Comparison of ENCODE assay signal across 25 mouse cellular contexts in genomic region chr11:118679736-118680410, GRCm38 (mm10).
DNase-seq lines count a peak whose midpoint lies in the region; ATAC-seq and TF ChIP-seq lines count a peak whose summit lies in the region.
"Had no signal": no experiment of that assay in that cellular context is flagged by ENCODE, and none has a peak within 500 bp of the region (broad histone marks: within the 10 kb centered on the region; RNA-seq: fewer than 3 reads in every experiment).

No protein-coding gene starts in this region.

- H3K4me2 ChIP-seq in limb, embryonic 11.5 days (ENCODE audit: low read depth, severe bottlenecking): 0 out of 2 replicates have a peak overlapping the region, but pooled peaks have one; percentile 12
- no peak overlapping the region for H3K4me2 ChIP-seq in midbrain, embryonic 12.5 days (replicated peaks)
- H3K4me2 ChIP-seq in midbrain, postnatal 0 days (ENCODE audit: low read depth, low read length, poor library complexity, severe bottlenecking): no peak overlapping the region
- H3K4me2 ChIP-seq: embryonic facial prominence, embryonic 13.5 days; heart, embryonic 11.5 days; liver, embryonic 15.5 days; lung, embryonic 14.5 days had no signal

- peaks cover 3% of the 10 kb centered on the region; the same call in 1 of the 2 replicates for H3K27me3 ChIP-seq in limb, embryonic 11.5 days (ENCODE audit: control insufficient read depth, insufficient read depth, low read length)
- H3K27me3 ChIP-seq in limb, embryonic 10.5 days (ENCODE audit: low read depth, poor library complexity, severe bottlenecking): peaks cover 40% of the 10 kb centered on the region
- no peaks in the 10 kb centered on the region for H3K27me3 ChIP-seq in midbrain, embryonic 12.5 days
- no peaks in the 10 kb centered on the region for H3K27me3 ChIP-seq in midbrain, postnatal 0 days (ENCODE audit: insufficient read depth, low read length)

- no peak for TF ChIP-seq CTCF in midbrain, postnatal 0 days (IDR thresholded peaks at IDR 0.05)
- no peak for TF ChIP-seq CTCF in gastrocnemius, adult 2 months (IDR thresholded peaks at IDR 0.05)

- H3K4me3 ChIP-seq in limb, embryonic 11.5 days (ENCODE audit: low read depth, low read length): no peak overlapping the region
- H3K4me3 ChIP-seq in limb, embryonic 10.5 days: no peak overlapping the region
- H3K4me3 ChIP-seq in midbrain, embryonic 12.5 days: no peak overlapping the region
- no peak overlapping the region for H3K4me3 ChIP-seq in midbrain, postnatal 0 days (ENCODE audit: low read depth, low read length)
- no peak overlapping the region for H3K4me3 ChIP-seq in gastrocnemius, adult 2 months
- H3K4me3 ChIP-seq: embryonic facial prominence, embryonic 13.5 days; forebrain, embryonic 10.5 days; layer of hippocampus, adult 2 months; liver, embryonic 15.5 days; myocyte had no signal

- no peaks in the 10 kb centered on the region for H3K36me3 ChIP-seq in limb, embryonic 11.5 days (ENCODE audit: control insufficient read depth, insufficient read depth, low read length)
- no peaks in the 10 kb centered on the region for H3K36me3 ChIP-seq in limb, embryonic 10.5 days
- H3K36me3 ChIP-seq in midbrain, embryonic 12.5 days: no peaks in the 10 kb centered on the region
- H3K36me3 ChIP-seq in midbrain, postnatal 0 days (ENCODE audit: insufficient read depth, low read length): no peaks in the 10 kb centered on the region
- H3K36me3 ChIP-seq: embryonic facial prominence, embryonic 13.5 days; forebrain, embryonic 10.5 days; liver, embryonic 15.5 days had no signal

- WGBS in limb, embryonic 11.5 days: 62% methylated on average over 24 of the region's 24 CpGs
- 77% methylated on average over 24 of the region's 24 CpGs for WGBS in limb, embryonic 10.5 days
- WGBS in midbrain, embryonic 12.5 days: 69% methylated on average over 24 of the region's 24 CpGs
- WGBS in midbrain, postnatal 0 days: 50% methylated on average over 24 of the region's 24 CpGs

- H3K27ac ChIP-seq in limb, embryonic 11.5 days (replicated peaks; ENCODE audit: low read depth, low read length): no peak overlapping the region
- H3K27ac ChIP-seq in limb, embryonic 10.5 days: no peak overlapping the region
- H3K27ac ChIP-seq in midbrain, embryonic 12.5 days (replicated peaks): 0 out of 2 replicates have a peak overlapping the region, but pooled peaks have one; percentile 25
- H3K27ac ChIP-seq in midbrain, postnatal 0 days (ENCODE audit: low read depth, low read length): peak overlapping the region; percentile 3; the same call in 1 of the 2 replicates
- H3K27ac ChIP-seq in gastrocnemius, adult 2 months: no peak overlapping the region
- H3K27ac ChIP-seq: embryonic facial prominence, embryonic 13.5 days; forebrain, embryonic 10.5 days; layer of hippocampus, adult 2 months; liver, embryonic 15.5 days had no signal

- no peak for ATAC-seq in limb, embryonic 11.5 days (ENCODE audit: insufficient number of reproducible peaks, low FRiP score, low TSS enrichment, low read depth)
- no peak for ATAC-seq in midbrain, embryonic 12.5 days (ENCODE audit: low FRiP score, low read depth)
- no peak for ATAC-seq in midbrain, postnatal 0 days (ENCODE audit: low FRiP score)
- ATAC-seq: CD4-positive, CD25-positive, alpha-beta regulatory T cell, adult 4 months; forebrain, postnatal 0 days; inflammation-experienced regulatory T-cells, adult 6 months had no signal

- intact Hi-C loops in gastrocnemius, adult 2 months (cut with DNase I): no loop called here

- no peaks in the 10 kb centered on the region for H3K9me3 ChIP-seq in limb, embryonic 11.5 days (ENCODE audit: control insufficient read depth, low read length)
- H3K9me3 ChIP-seq in limb, embryonic 10.5 days (replicated peaks): no peaks in the 10 kb centered on the region
- H3K9me3 ChIP-seq in midbrain, embryonic 12.5 days: no peaks in the 10 kb centered on the region
- H3K9me3 ChIP-seq in midbrain, postnatal 0 days (ENCODE audit: low read length): no peaks in the 10 kb centered on the region
- H3K9me3 ChIP-seq: embryonic facial prominence, embryonic 13.5 days; forebrain, embryonic 10.5 days; liver, embryonic 15.5 days had no signal

- H3K4me1 ChIP-seq in limb, embryonic 11.5 days (ENCODE audit: control insufficient read depth, insufficient read depth, low read length): peaks cover 16% of the 10 kb centered on the region
- H3K4me1 ChIP-seq in limb, embryonic 10.5 days: peaks cover 30% of the 10 kb centered on the region
- H3K4me1 ChIP-seq in midbrain, embryonic 12.5 days: peaks cover 25% of the 10 kb centered on the region
- H3K4me1 ChIP-seq in midbrain, postnatal 0 days (ENCODE audit: insufficient read depth, low read length): peaks cover 23% of the 10 kb centered on the region
- H3K4me1 ChIP-seq: embryonic facial prominence, embryonic 13.5 days; liver, embryonic 15.5 days had no signal

- no peak overlapping the region for H3K9ac ChIP-seq in limb, embryonic 11.5 days (ENCODE audit: low read length)
- no peak overlapping the region for H3K9ac ChIP-seq in midbrain, embryonic 12.5 days (replicated peaks)
- H3K9ac ChIP-seq in midbrain, postnatal 0 days (replicated peaks; ENCODE audit: low read length, poor library complexity, severe bottlenecking): no peak overlapping the region
- H3K9ac ChIP-seq: embryonic facial prominence, embryonic 13.5 days; forebrain, postnatal 0 days; liver, embryonic 15.5 days; lung, embryonic 14.5 days had no signal

- DNase-seq in limb, embryonic 11.5 days (ENCODE audit: low spot score): peak; percentile 34
- DNase-seq in limb, embryonic 10.5 days (ENCODE audit: low spot score): no peak
- peak; percentile 18 for DNase-seq in forelimb bud, embryonic 11.5 days (ENCODE audit: low read depth, low spot score)
- no peak for DNase-seq in midbrain, postnatal 0 days (ENCODE audit: low spot score)
- no peak for DNase-seq in gastrocnemius, adult 2 months
- no peak for DNase-seq in kidney, postnatal 10 days
- DNase-seq in cerebellum, postnatal 36 days: no peak
- DNase-seq: adrenal gland, postnatal 14 days; forebrain, postnatal 0 days; gastrocnemius, postnatal 25 days; heart, adult 11 months; kidney, adult 11 months; kidney, postnatal 25 days; lung, embryonic 14.5 days; lung, postnatal 14 days; thymus, postnatal 4 days had no signal

Comparison
In these comparisons a context has a peak if more than half of its experiments do, and no peak if none do; other contexts are left out.
1. DNase-seq: peak in limb, embryonic 11.5 days (single experiment) and forelimb bud, embryonic 11.5 days (single experiment); none in limb, embryonic 10.5 days (single experiment), midbrain, postnatal 0 days (single experiment), gastrocnemius, adult 2 months (single experiment), kidney, postnatal 10 days (single experiment) and cerebellum, postnatal 36 days (0 of 2).
2. H3K27ac ChIP-seq: peak in midbrain, embryonic 12.5 days (single experiment) and midbrain, postnatal 0 days (single experiment); none in limb, embryonic 11.5 days (single experiment), limb, embryonic 10.5 days (single experiment) and gastrocnemius, adult 2 months (single experiment).